Mouse (Mus musculus): ENCODE data around the gene Mrpl53.

The Mrpl53 gene

DNA sequence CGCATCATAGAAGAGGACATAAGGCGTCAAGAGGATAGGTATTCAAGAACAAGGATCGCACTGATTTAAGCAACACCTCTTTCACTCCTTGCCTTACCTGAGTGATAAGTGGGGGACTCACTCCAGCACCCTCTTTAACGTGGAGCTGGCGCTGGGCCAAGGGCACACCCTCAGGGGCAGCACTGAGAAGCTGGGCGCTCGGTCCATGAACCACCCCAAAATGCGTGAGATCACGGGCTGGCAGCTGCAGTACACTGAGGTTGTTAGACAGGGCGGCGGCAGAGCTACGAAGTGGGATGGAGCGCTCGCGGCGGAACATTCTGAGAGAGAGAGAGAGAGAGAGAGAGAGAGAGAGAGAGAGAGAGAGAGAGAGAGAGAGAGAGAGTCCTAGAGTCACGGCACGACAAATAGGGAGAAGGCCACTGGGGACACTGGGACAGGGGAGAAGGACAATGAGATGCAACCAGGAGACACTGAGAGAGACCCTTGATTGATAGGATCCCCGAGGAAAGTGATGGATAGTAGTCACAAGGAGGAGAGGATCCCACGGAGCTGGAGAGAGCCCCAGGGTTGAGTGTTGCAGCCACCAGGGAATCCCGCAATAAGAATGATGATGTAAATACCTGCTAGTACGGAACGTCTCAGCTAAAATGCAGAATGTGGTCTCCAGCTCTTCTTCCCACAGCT lies 46.9 kb downstream of the Mrpl53 start:
- no peak for DNase-seq

DNA sequence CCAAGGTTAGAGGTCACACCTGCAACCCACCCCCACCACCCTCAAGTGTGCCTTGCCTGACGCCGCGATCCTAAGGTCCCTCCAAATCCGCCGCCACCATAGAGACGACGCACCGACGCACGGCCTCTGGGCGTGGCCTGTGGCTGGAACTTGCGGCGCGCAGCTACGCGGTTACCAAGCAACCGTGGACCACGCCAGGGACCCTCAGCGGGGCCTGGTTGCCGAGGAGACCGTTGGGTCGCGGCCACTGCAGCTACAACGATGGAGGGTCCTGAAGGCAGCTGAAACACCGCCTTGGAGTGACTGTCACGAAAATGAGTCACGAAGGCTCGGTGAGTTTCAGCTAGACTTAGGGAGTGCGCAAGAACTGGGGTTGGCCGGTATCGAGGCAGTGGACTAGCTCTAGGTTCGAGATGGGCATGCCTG lies 47.4 kb downstream of the Mrpl53 start, which contains the start of the genes Wdr54 and 1700003E16Rik:
TSS of gene Wdr54 (minus strand) at position 139 of the 426 bp plus-strand sequence.
TSS of gene 1700003E16Rik (plus strand) at position 146 of the 426 bp plus-strand sequence.
- DNase-seq: peak; percentile 45

DNA sequence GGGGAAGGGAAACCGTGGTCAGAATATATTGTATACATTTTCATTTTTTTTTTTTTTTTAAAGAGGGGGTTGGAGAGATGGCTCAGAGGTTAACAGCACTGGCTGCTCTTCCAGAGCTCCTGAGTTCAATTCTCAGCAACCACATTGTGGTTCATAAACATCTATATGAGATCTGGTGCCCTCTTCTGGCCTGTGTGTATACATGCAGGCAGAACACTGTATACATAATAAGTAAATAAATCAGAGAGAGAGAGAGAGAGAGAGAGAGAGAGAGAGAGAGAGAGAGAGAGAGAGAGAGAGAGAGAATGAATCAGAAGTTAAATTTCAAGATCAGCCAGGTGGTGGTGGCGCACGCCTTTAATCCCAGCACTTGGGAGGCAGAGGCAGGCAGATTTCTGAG lies 50.6 kb downstream of the Mrpl53 start:
- DNase-seq: peak; percentile 51

All from liver (tissue).